Mouse (Mus musculus) brain, embryonic 14.5 days (tissue): ENCODE measurements at regions not wholly inside any gene's neighbourhood (a gene's known extent, or its start where the extent isn't known, plus 50 kb on each side); places are given as distances from the start of the nearest gene placed in this dataset.
A peak's percentile ranks its signal among the peaks of the same experiment; 100 is the strongest.

Source experiments
- DNase-seq: peaks from one replicate; pipeline ENCODE4 v3.0.0-alpha.2; 2011; ENCODE audit warnings: low read depth
- CTCF ChIP-seq: fragments of 200-500 bp; IDR thresholded peaks from 2 replicates; pipeline ENCODE4 v1.5.1; 2012; ENCODE audit warnings: inconsistent platforms, mild to moderate bottlenecking, moderate library complexity, borderline replicate concordance; ENCODE audit not compliant: insufficient read depth, insufficient read length; ENCODE audit errors: extremely low read depth
- POLR2A ChIP-seq: fragments of 200-500 bp; IDR thresholded peaks from 2 replicates; pipeline ENCODE4 v1.6.1; 2012; ENCODE audit warnings: mild to moderate bottlenecking, inconsistent platforms, borderline replicate concordance; ENCODE audit not compliant: poor library complexity, insufficient read depth, insufficient read length, severe bottlenecking; ENCODE audit errors: extremely low read depth

- DNase-seq = no peak
- TF ChIP-seq CTCF (no peak), POLR2A (no peak)
Observed at GRCm38 (mm10) chrX:161426625-161427024, 139.4 kb downstream of the Gm15262 start.

- TF ChIP-seq CTCF = no peak
- TF ChIP-seq POLR2A = no peak
- peak; percentile 38 for DNase-seq
Observed at GRCm38 (mm10) chrX:161428012-161428411, 140.8 kb downstream of the Gm15262 start.

- TF ChIP-seq POLR2A = no peak
Observed at GRCm38 (mm10) chrX:161435348-161435747, 148.1 kb downstream of the Gm15262 start.

More at GRCm38 (mm10) chrX:161435348-161435747, 148.1 kb downstream of the Gm15262 start:
- DNase-seq = peak; percentile 8
